Mouse (Mus musculus): ENCODE results near the gene Cpne9.
"Not testable (repeated sequence)": the region's sequence is repeated elsewhere in the genome, so short reads cannot be mapped to it uniquely, and the experiment has no call there.

The Cpne9 gene

GRCm38 (mm10) chr6:113290346-113290745, 8.2 kb downstream of the Cpne9 start:
- DNase-seq (ENCODE audit: low spot score) = no peak

- DNase-seq (ENCODE audit: low spot score) = no peak
Measured at GRCm38 (mm10) chr6:113292938-113293337, 10.8 kb downstream of the Cpne9 start.

GRCm38 (mm10) chr6:113296046-113296445, 13.9 kb downstream of the Cpne9 start:
- DNase-seq (ENCODE audit: low spot score) = no peak

- DNase-seq (ENCODE audit: low spot score) = no peak
Measured at GRCm38 (mm10) chr6:113296639-113297038, 14.5 kb downstream of the Cpne9 start.

- DNase-seq (ENCODE audit: low spot score) = no peak
Measured at GRCm38 (mm10) chr6:113301350-113301749, 19.2 kb downstream of the Cpne9 start.

- no peak for DNase-seq (ENCODE audit: low spot score)
Measured at GRCm38 (mm10) chr6:113302258-113302657, 20.2 kb downstream of the Cpne9 start.

- peak; percentile 100 for DNase-seq (ENCODE audit: low spot score)
Measured at GRCm38 (mm10) chr6:113306322-113306985, 24.3 kb downstream of the Cpne9 start.

GRCm38 (mm10) chr6:113306986-113307349, 24.9 kb downstream of the Cpne9 start, which contains the start of gene Brpf1:
TSS of gene Brpf1 (plus strand) at chr6:113307137.
- no peak for DNase-seq (ENCODE audit: low spot score)

- no peak for DNase-seq (ENCODE audit: low spot score)
Measured at GRCm38 (mm10) chr6:113307481-113308121, 25.5 kb downstream of the Cpne9 start.

GRCm38 (mm10) chr6:113308141-113308540, 26.0 kb downstream of the Cpne9 start:
- no peak for DNase-seq (ENCODE audit: low spot score)

- DNase-seq (ENCODE audit: low spot score) = no peak
Measured at GRCm38 (mm10) chr6:113315972-113316371, 33.9 kb downstream of the Cpne9 start.

GRCm38 (mm10) chr6:113326533-113327315, 44.6 kb downstream of the Cpne9 start, which contains the start of gene Ogg1:
TSS of gene Ogg1 (plus strand) at chr6:113326972.
- peak; percentile 98 for DNase-seq (ENCODE audit: low spot score)

- no peak for DNase-seq (ENCODE audit: low spot score)
Measured at GRCm38 (mm10) chr6:113329396-113329795, 47.3 kb downstream of the Cpne9 start.

- DNase-seq (ENCODE audit: low spot score) = no peak
Measured at GRCm38 (mm10) chr6:113330547-113330946, 48.4 kb downstream of the Cpne9 start.

GRCm38 (mm10) chr6:113331721-113332120, 49.6 kb downstream of the Cpne9 start:
- no peak for DNase-seq (ENCODE audit: low spot score)

- DNase-seq (ENCODE audit: low spot score) = not testable (repeated sequence)
Measured at GRCm38 (mm10) chr6:113332734-113333133, 50.6 kb downstream of the Cpne9 start.

- DNase-seq (ENCODE audit: low spot score) = peak; percentile 74
Measured at GRCm38 (mm10) chr6:113333137-113333950, 51.2 kb downstream of the Cpne9 start.

- no peak for DNase-seq (ENCODE audit: low spot score)
Measured at GRCm38 (mm10) chr6:113334216-113334615, 52.1 kb downstream of the Cpne9 start.

- DNase-seq (ENCODE audit: low spot score) = no peak
Measured at GRCm38 (mm10) chr6:113336852-113337620, 54.9 kb downstream of the Cpne9 start.

GRCm38 (mm10) chr6:113341574-113341973, 59.5 kb downstream of the Cpne9 start:
- DNase-seq (ENCODE audit: low spot score) = no peak

- DNase-seq (ENCODE audit: low spot score) = no peak
Measured at GRCm38 (mm10) chr6:113342297-113342696, 60.2 kb downstream of the Cpne9 start.
